Mouse (Mus musculus): Measurements from ENCODE around the gene Ms4a4b.
"Not testable (repeated sequence)": the region's sequence is repeated elsewhere in the genome, so short reads cannot be mapped to it uniquely, and the experiment has no call there.

The Ms4a4b gene

DNA sequence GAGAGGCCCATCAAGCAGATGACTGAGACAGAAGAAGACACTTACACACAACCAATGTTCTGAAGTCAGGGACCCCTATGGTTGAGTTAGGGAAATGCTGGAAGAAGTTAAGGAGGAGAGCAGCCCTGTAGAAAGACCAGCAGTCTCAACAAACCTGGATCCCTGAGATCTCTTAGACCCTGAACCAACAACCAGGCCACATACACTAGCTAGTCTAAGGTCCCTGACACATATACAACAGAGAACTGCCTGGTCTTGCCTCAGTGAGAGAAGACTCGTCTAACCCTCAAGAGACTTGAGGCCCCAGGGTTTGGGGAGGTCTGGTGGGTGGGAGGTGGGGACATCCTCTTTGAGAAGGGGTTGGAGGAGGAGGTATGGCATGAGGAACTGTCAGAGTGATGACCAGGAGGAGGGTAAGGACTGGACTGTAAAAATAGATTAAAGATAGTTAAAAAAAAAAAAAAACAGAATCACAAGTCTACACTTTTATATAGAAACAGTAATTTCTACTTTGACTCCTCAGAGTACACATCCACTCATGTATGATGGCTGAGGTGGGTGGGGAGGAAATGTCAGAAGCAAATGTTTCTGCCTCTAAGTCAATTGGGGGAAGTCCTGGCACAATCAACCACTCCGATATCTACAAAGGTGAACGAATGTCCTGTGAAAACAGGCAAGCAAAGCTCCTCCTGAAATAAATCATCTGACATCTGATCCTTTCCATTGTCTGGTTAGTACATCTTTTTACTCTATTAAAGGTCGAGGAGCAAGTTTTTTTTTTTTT lies 48.2 kb downstream of the Ms4a4b start:
- no peak for DNase-seq

DNA sequence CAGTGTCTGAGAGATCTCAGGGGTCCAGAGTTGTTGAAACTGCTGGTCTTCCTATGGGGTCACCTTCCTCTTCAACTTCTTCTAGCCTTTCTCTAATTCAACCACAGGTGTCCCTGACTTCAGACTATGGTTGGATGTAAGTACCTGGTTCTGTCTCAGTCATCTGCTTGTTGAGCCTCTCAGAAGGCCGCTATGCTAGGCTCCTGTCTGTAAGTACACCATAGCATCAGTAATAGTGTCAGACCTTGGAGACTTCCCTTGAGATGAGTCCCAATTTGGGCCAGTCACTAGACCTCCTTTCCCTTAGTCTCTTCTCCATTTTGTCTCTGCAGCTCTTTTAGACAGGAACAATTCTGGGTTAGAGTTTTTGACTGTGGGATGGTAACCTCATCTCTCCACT lies 49.3 kb downstream of the Ms4a4b start:
- DNase-seq: no peak

DNA sequence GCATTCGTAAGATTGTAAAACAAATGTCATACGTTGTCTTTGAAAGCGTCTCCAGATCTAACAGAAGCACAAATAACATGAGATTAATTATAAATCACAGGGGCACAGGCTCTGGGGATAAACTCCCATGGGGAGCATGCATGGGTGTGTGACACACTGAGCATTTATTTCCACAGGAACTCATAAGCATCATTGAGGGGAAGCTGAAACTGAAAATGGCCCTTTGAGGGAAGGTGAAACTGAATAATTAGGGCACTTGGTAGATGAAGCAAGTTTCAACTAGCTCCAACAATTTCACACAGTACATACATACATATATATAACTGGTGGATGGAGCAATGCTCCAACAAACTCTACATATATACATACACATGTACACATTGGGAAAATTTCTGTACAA lies 51.2 kb downstream of the Ms4a4b start:
- DNase-seq: no peak

DNA sequence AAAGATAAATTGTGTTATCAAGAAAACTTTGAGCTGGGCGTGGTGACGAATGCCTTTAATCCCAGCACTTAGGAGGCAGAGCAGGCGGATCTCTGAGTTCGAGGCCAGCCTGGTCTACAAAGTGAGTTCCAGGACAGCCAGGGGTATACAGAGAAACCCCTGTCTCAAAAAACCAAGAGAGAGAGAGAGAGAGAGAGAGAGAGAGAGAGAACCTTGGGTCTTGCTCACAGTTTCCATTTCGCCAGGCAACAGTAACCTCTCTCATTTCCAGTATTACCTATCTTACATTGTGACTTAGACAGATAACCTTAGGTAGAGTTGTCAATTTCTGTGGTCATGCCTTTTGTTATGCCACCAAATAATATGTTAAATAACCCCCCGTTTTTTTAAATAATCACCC lies 53.0 kb downstream of the Ms4a4b start:
- no peak for DNase-seq

DNA sequence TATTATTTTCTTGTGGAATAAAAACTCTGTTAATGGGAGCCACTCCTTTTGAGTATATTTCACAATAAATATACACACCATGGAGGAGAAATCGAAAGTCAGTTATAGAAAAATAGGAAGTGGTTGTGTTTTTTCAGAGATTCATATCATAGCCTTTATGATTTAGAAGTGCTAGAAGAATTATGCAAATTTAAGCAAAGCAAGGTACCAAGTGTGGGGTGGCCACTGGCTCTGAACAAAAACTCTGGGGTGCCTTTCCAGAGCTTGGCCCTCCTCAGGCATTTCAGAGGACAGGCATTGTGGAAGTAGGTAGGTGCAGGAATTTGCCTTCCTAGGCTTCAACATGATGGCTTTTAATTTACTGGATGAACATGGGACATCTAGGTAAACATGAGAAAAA lies 53.9 kb downstream of the Ms4a4b start:
- DNase-seq: not testable (repeated sequence)

DNA sequence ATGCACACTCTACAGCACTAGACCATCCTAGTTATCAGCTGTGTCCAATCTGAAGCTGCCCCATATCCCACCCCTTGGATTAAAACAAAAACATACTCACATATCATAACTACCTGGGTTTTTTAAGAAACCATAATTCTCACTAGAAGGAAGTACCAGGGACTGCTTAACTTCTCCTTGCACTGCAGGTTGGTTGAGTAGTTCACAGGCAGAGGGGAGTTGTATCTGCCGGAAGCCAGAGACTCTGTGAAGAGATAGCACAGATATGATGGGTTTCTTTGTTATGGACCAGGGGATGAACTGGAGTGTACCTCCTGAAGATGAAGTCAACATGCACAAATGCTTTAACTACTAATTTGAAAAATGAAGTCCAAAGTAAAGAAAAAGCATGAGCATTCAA lies 57.4 kb downstream of the Ms4a4b start:
- no peak for DNase-seq

DNA sequence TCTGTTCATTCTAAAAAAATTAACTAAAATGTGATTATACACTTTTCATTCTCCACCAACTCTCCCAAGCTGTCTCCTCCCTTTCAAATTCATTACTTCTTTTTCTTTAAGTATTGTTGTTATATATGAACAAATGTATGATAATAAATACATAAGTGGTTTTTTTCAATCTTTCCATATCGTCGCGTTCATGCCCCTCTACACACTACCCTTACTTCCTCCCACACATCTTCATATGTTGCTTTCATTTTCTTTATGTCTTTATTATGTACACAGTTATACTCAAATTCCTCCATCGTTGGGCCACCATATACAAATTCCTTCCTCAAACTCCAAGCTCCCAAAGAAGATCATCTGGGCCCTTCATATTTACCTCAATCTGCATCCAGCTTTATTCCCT lies 58.0 kb downstream of the Ms4a4b start:
- DNase-seq: no peak

DNA sequence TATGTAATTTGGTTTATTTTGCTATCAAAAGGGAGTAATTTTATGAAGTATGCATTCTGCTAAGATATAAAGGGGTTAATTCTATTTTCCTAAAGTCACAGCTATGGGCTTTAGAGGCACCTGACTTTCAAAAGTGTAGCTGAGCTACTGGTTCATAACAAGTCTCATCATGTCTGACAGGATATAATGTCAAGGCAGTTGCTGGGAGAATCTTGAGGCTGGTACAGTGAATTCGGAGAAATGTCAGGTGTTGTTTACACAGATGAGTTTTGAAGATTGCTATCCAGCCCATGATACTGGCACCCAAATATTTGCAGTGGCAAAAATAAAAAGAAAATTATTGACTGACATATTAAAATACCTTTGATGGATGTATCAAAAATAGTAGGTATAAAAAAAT lies 61.5 kb downstream of the Ms4a4b start:
- no peak for DNase-seq

DNA sequence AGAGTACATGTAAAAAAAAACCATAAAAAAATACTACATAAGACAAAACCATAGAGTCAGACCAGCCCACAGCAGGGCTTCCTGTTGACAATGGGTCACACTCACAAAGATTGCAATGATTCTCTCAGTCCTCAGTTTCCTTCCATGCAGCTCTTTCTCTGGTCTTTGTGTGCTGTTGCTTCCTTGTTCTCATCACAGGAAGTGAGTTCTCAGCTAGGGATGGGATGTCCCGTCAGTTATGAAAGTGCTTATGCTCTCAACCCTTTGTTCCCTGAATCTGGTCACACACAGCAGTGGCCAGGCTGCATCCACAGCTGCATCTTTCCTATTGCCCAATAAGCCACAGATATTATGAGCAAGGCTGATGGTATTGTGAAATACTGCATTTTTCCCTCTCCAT lies 70.1 kb downstream of the Ms4a4b start:
- no peak for DNase-seq

DNA sequence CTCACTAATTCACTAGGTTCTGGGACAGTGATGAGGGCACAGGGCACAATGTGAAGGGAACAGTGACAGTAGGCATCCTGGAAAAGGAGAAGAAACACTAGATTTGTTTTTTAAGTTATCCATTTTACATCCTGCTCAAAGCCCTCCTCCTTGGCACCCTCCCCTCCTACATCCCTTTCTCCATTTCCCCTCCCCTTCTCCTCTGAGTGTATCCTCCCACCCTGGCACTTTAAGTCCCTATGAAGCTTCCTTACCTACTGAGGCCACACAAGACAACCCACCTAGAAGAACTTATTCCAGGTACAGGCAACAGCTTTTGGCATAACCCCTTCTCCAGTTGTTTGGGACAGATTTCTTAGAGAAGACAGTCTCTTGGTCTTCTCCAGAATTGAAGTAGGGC lies 72.9 kb downstream of the Ms4a4b start, which contains the start of gene Ms4a6b:
Gene Ms4a6b (plus strand): TSS at position 267 of the 400 bp plus-strand sequence.
- DNase-seq: no peak
